Mouse (Mus musculus): ENCODE measurements around the gene St3gal5. TPM values are rescaled to one million over a fixed set of nuclear protein-coding genes. Genes with fewer than 3 reads are reported as not detected.

St3gal5 gene
- polyA plus RNA-seq, 1 experiment from 2014 or later, result 14.1 TPM

GRCm38 (mm10) chr6:72160991-72161390 is 63.6 kb downstream of the St3gal5 start:
- no peak overlapping the region for H3K4me2 ChIP-seq (ENCODE audit: low read length)
- ATAC-seq (replicated peaks; ENCODE audit: low FRiP score, low read depth) (no peak), DNase-seq (ENCODE audit: low spot score) (no peak)
- WGBS, result 73% methylated on average over 3 of the region's 3 CpGs
- H3K9ac ChIP-seq (ENCODE audit: low read depth, low read length), result no peak overlapping the region
- no peak for TF ChIP-seq CTCF (IDR thresholded peaks at IDR 0.05; ENCODE audit: low read depth)
- H3K27ac ChIP-seq, result no peak overlapping the region
- H3K4me3 ChIP-seq (replicated peaks; ENCODE audit: low read depth, low read length), result no peak overlapping the region
- H3K4me1 ChIP-seq (replicated peaks; ENCODE audit: insufficient read depth, low read length), result no peaks in the 10 kb centered on the region
- no peaks in the 10 kb centered on the region for H3K9me3 ChIP-seq (replicated peaks; ENCODE audit: low read length)
- H3K27me3 ChIP-seq (ENCODE audit: insufficient read depth, low read length), result no peaks in the 10 kb centered on the region
- H3K36me3 ChIP-seq (ENCODE audit: insufficient read depth, low read length), result no peaks in the 10 kb centered on the region

GRCm38 (mm10) chr6:72161751-72162150 is 64.4 kb downstream of the St3gal5 start:
- Histone ChIP-seq H3K27ac (no peak overlapping the region), H3K36me3 (ENCODE audit: insufficient read depth, low read length) (no peaks in the 10 kb centered on the region), H3K9ac (ENCODE audit: low read depth, low read length) (no peak overlapping the region), H3K27me3 (ENCODE audit: insufficient read depth, low read length) (no peaks in the 10 kb centered on the region), H3K4me1 (replicated peaks; ENCODE audit: insufficient read depth, low read length) (no peaks in the 10 kb centered on the region), H3K4me2 (ENCODE audit: low read length) (no peak overlapping the region), H3K9me3 (replicated peaks; ENCODE audit: low read length) (no peaks in the 10 kb centered on the region), H3K4me3 (replicated peaks; ENCODE audit: low read depth, low read length) (no peak overlapping the region)
- 38% methylated on average over 5 of the region's 5 CpGs for WGBS
- ATAC-seq (replicated peaks; ENCODE audit: low FRiP score, low read depth) (no peak), DNase-seq (ENCODE audit: low spot score) (peak; percentile 40)
- no peak for TF ChIP-seq CTCF (IDR thresholded peaks at IDR 0.05; ENCODE audit: low read depth)

- DNase-seq (ENCODE audit: low spot score) (peak; percentile 63), ATAC-seq (replicated peaks; ENCODE audit: low FRiP score, low read depth) (peak; percentile 67; the same call in 1 of the 2 replicates)
- 9% methylated on average over 19 of the region's 19 CpGs for WGBS
- no peak for TF ChIP-seq CTCF (IDR thresholded peaks at IDR 0.05; ENCODE audit: low read depth)
- H3K27ac ChIP-seq, result no peak overlapping the region
- H3K36me3 ChIP-seq (ENCODE audit: insufficient read depth, low read length), result no peaks in the 10 kb centered on the region
- no peak overlapping the region for H3K9ac ChIP-seq (ENCODE audit: low read depth, low read length)
- no peak overlapping the region for H3K4me3 ChIP-seq (replicated peaks; ENCODE audit: low read depth, low read length)
- 0 out of 2 replicates have a peak overlapping the region, but pooled peaks have one; percentile 1 for H3K4me2 ChIP-seq (ENCODE audit: low read length)
- H3K27me3 ChIP-seq (ENCODE audit: insufficient read depth, low read length), result no peaks in the 10 kb centered on the region
- H3K9me3 ChIP-seq (replicated peaks; ENCODE audit: low read length), result no peaks in the 10 kb centered on the region
- H3K4me1 ChIP-seq (replicated peaks; ENCODE audit: insufficient read depth, low read length), result no peaks in the 10 kb centered on the region
Observed at GRCm38 (mm10) chr6:72162155-72162890, 64.9 kb downstream of the St3gal5 start.

GRCm38 (mm10) chr6:72164321-72165275 is 67.2 kb downstream of the St3gal5 start:
- 18% methylated on average over 20 of the region's 20 CpGs for WGBS
- Histone ChIP-seq H3K4me1 (replicated peaks; ENCODE audit: insufficient read depth, low read length) (no peaks in the 10 kb centered on the region), H3K4me2 (ENCODE audit: low read length) (no peak overlapping the region)

GRCm38 (mm10) chr6:72165907-72166306 is 68.5 kb downstream of the St3gal5 start:
- H3K9me3 ChIP-seq (replicated peaks; ENCODE audit: low read length), result no peaks in the 10 kb centered on the region
- DNase-seq (ENCODE audit: low spot score) (no peak), ATAC-seq (replicated peaks; ENCODE audit: low FRiP score, low read depth) (no peak)
- H3K27ac ChIP-seq, result no peak overlapping the region
- no peaks in the 10 kb centered on the region for H3K36me3 ChIP-seq (ENCODE audit: insufficient read depth, low read length)
- no peak overlapping the region for H3K9ac ChIP-seq (ENCODE audit: low read depth, low read length)
- H3K4me2 ChIP-seq (ENCODE audit: low read length), result no peak overlapping the region
- TF ChIP-seq CTCF (IDR thresholded peaks at IDR 0.05; ENCODE audit: low read depth), result no peak
- no peak overlapping the region for H3K4me3 ChIP-seq (replicated peaks; ENCODE audit: low read depth, low read length)
- H3K27me3 ChIP-seq (ENCODE audit: insufficient read depth, low read length), result no peaks in the 10 kb centered on the region
- 52% methylated on average over 2 of the region's 2 CpGs for WGBS
- H3K4me1 ChIP-seq (replicated peaks; ENCODE audit: insufficient read depth, low read length), result no peaks in the 10 kb centered on the region

More at GRCm38 (mm10) chr6:72164321-72165275, 67.2 kb downstream of the St3gal5 start:
- Histone ChIP-seq H3K4me3 (replicated peaks; ENCODE audit: low read depth, low read length) (no peak overlapping the region), H3K36me3 (ENCODE audit: insufficient read depth, low read length) (no peaks in the 10 kb centered on the region), H3K9me3 (replicated peaks; ENCODE audit: low read length) (no peaks in the 10 kb centered on the region), H3K27ac (no peak overlapping the region), H3K9ac (ENCODE audit: low read depth, low read length) (no peak overlapping the region), H3K27me3 (ENCODE audit: insufficient read depth, low read length) (no peaks in the 10 kb centered on the region)
- peak; percentile 96 for DNase-seq (ENCODE audit: low spot score)
- ATAC-seq (replicated peaks; ENCODE audit: low FRiP score, low read depth), result peak; percentile 58
- TF ChIP-seq CTCF (IDR thresholded peaks at IDR 0.05; ENCODE audit: low read depth), result peak; percentile 96

GRCm38 (mm10) chr6:72171391-72171790 is 74.0 kb downstream of the St3gal5 start:
- Histone ChIP-seq H3K9me3 (replicated peaks; ENCODE audit: low read length) (no peaks in the 10 kb centered on the region), H3K4me3 (replicated peaks; ENCODE audit: low read depth, low read length) (no peak overlapping the region), H3K4me2 (ENCODE audit: low read length) (no peak overlapping the region), H3K27ac (no peak overlapping the region), H3K4me1 (replicated peaks; ENCODE audit: insufficient read depth, low read length) (no peaks in the 10 kb centered on the region), H3K27me3 (ENCODE audit: insufficient read depth, low read length) (no peaks in the 10 kb centered on the region), H3K36me3 (ENCODE audit: insufficient read depth, low read length) (no peaks in the 10 kb centered on the region), H3K9ac (ENCODE audit: low read depth, low read length) (no peak overlapping the region)
- no peak for TF ChIP-seq CTCF (IDR thresholded peaks at IDR 0.05; ENCODE audit: low read depth)
- ATAC-seq (replicated peaks; ENCODE audit: low FRiP score, low read depth), result no peak
- WGBS, result 85% methylated on average over 3 of the region's 3 CpGs
- DNase-seq (ENCODE audit: low spot score), result no peak
